Mouse (Mus musculus) neutrophil, adult 83 days (primary cell): ENCODE results near the gene Bicdl2. TPM values are rescaled to one million over a fixed set of nuclear protein-coding genes. Genes with fewer than 3 reads are reported as not detected.

Experiments used
- total RNA-seq, 2 experiments: library from RNA; stranded (reverse); gene quantifications; one replicate each; pipeline ENCODE4 v1.2.4; 2023

Bicdl2 gene
- total RNA-seq, result 1 to 10 TPM; 1.6 to 2.4 TPM

GRCm38 (mm10) chr17:23660117-23660875 is at the start of gene Bicdl2:
TSS of gene Bicdl2 (plus strand) at chr17:23660506.

GRCm38 (mm10) chr17:23644613-23645495 is 15.5 kb upstream of the Bicdl2 start, which contains the start of gene Mmp25:
TSS of gene Mmp25 (minus strand) at chr17:23645277.

GRCm38 (mm10) chr17:23673424-23674073 is 13.2 kb downstream of the Bicdl2 start, which contains the start of the genes Hcfc1r1 and Thoc6:
TSS of gene Hcfc1r1 (plus strand) at chr17:23673596.
TSS of gene Thoc6 (minus strand) at chr17:23673882.

GRCm38 (mm10) chr17:23677236-23677679 is 17.0 kb downstream of the Bicdl2 start, which contains the start of gene Tnfrsf12a:
TSS of gene Tnfrsf12a (minus strand) at chr17:23677468.

GRCm38 (mm10) chr17:23679127-23679835 is 19.0 kb downstream of the Bicdl2 start, which contains the start of gene Cldn6:
TSS of gene Cldn6 (plus strand) at chr17:23679249.

GRCm38 (mm10) chr17:23683856-23684672 is 23.8 kb downstream of the Bicdl2 start, which contains the start of gene Cldn9:
TSS of gene Cldn9 (minus strand) at chr17:23684026.

Other genes starting within 250 kb of the Bicdl2 start
- not detected for gene Vmn2r117, start 180.8 kb upstream of the Bicdl2 start, total RNA-seq
- gene Zfp213, start 96.3 kb upstream of the Bicdl2 start, total RNA-seq, result 1 to 10 TPM; 2.6 TPM
- under 1 TPM in 1 of 2 experiments, not detected in 1; 0.24 TPM for gene Zfp13, start 61.0 kb upstream of the Bicdl2 start, total RNA-seq
- gene Zscan10, start 59.6 kb upstream of the Bicdl2 start, total RNA-seq, result not detected
- 100 to 1,000 TPM; 157 to 170 TPM for gene Mmp25, start 15.2 kb upstream of the Bicdl2 start, total RNA-seq
- gene Hcfc1r1, start 13.1 kb downstream of the Bicdl2 start, total RNA-seq, result 10 to 100 TPM; 50.6 to 50.7 TPM
- gene Thoc6, start 13.4 kb downstream of the Bicdl2 start, total RNA-seq, result 10 to 100 TPM; 19.0 to 19.2 TPM
- gene Tnfrsf12a, start 17.0 kb downstream of the Bicdl2 start, total RNA-seq, result 1 to 10 TPM; 4.8 to 5.1 TPM
- gene Cldn6, start 18.7 kb downstream of the Bicdl2 start, total RNA-seq, result not detected
- not detected for gene Cldn9, start 23.5 kb downstream of the Bicdl2 start, total RNA-seq
- not detected for gene 1520401A03Rik, start 62.3 kb downstream of the Bicdl2 start, total RNA-seq
- 10 to 100 TPM; 40.9 to 41.4 TPM for gene Pkmyt1, start 65.8 kb downstream of the Bicdl2 start, total RNA-seq
- 1 to 10 TPM; 3.2 to 5.1 TPM for gene Paqr4, start 80.4 kb downstream of the Bicdl2 start, total RNA-seq
- gene Kremen2, start 85.3 kb downstream of the Bicdl2 start, total RNA-seq, result not detected
- gene Flywch1, start 111.1 kb downstream of the Bicdl2 start, total RNA-seq, result 1 to 10 TPM; 8.7 to 9.6 TPM
- under 1 TPM in 1 of 2 experiments, not detected in 1; 0.53 TPM for gene Flywch2, start 125.6 kb downstream of the Bicdl2 start, total RNA-seq
- 100 to 1,000 TPM; 456 to 525 TPM for gene Srrm2, start 130.0 kb downstream of the Bicdl2 start, total RNA-seq
- gene Elob, start 168.6 kb downstream of the Bicdl2 start, total RNA-seq, result 100 to 1,000 TPM; 176 to 182 TPM
- gene Prss33, start 175.6 kb downstream of the Bicdl2 start, total RNA-seq, result not detected
- gene Prss32, start 183.3 kb downstream of the Bicdl2 start, total RNA-seq, result not detected
- gene Prss41, start 183.7 kb downstream of the Bicdl2 start, total RNA-seq, result not detected
- not detected for gene Prss21, start 207.6 kb downstream of the Bicdl2 start, total RNA-seq
- not detected for gene Dcpp1, start 220.4 kb downstream of the Bicdl2 start, total RNA-seq
- gene Dcpp2, start 220.4 kb downstream of the Bicdl2 start, total RNA-seq, result not detected